Mouse (Mus musculus) T-helper 17 cell (primary cell): ENCODE results near the gene Etnk2.

ENCODE experiments used
- in situ Hi-C, 2 experiments: fragments of 300-600 bp; cut with MboI, MseI; formaldehyde crosslinking; loops; 1 replicate in 1 of 2; 2 replicates in 1 of 2; pipeline ENCODE4 v1.15.1; 2025; ENCODE audit warnings: high pct_unique_total_duplicates in 2 of 2

Etnk2 gene

GRCm38 (mm10) chr1:133350210-133350609, 13.2 kb upstream of the Etnk2 start, which contains the start of gene Ren1:
Ren1 (plus strand) TSS chr1:133350510.
- in situ Hi-C loops, result loop anchor here in 1 of 2 experiments (10.0 kb wide), 1 partner anchor 175 kb away; no protein-coding TSS in a partner anchor

- in situ Hi-C loops, result loop anchor here in 1 of 2 experiments (10.0 kb wide), 1 partner anchor 177 kb away; no protein-coding TSS in a partner anchor
These were observed 11.6 kb upstream of the Etnk2 start for GRCm38 (mm10) chr1:133351762-133352161.

- in situ Hi-C loops, result loop anchor here in 1 of 2 experiments (10.0 kb wide), 1 partner anchor 179 kb away; no protein-coding TSS in a partner anchor
These were observed 10.0 kb upstream of the Etnk2 start for GRCm38 (mm10) chr1:133353371-133353809.

GRCm38 (mm10) chr1:133355469-133355868, 7.9 kb upstream of the Etnk2 start:
- in situ Hi-C loops, result loop anchor here in 1 of 2 experiments (10.0 kb wide), 1 partner anchor 181 kb away; no protein-coding TSS in a partner anchor

- in situ Hi-C loops, result loop anchor here in 1 of 2 experiments (10.0 kb wide), 1 partner anchor 181 kb away; no protein-coding TSS in a partner anchor
These were observed 7.5 kb upstream of the Etnk2 start for GRCm38 (mm10) chr1:133355912-133356311.

- in situ Hi-C loops, result loop anchor here in 1 of 2 experiments (10.0 kb wide), 1 partner anchor 182 kb away; no protein-coding TSS in a partner anchor
These were observed 7.0 kb upstream of the Etnk2 start for GRCm38 (mm10) chr1:133356330-133356729.

GRCm38 (mm10) chr1:133361006-133361405, 2.4 kb upstream of the Etnk2 start:
- in situ Hi-C loops, result no loop called here

GRCm38 (mm10) chr1:133362103-133362502, 1.3 kb upstream of the Etnk2 start:
- in situ Hi-C loops, result no loop called here

- in situ Hi-C loops, result no loop called here
These were observed 754 bp downstream of the Etnk2 start for GRCm38 (mm10) chr1:133364022-133364630.

GRCm38 (mm10) chr1:133364890-133365289, 1.5 kb downstream of the Etnk2 start:
- in situ Hi-C loops, result no loop called here

GRCm38 (mm10) chr1:133366951-133367605, 3.7 kb downstream of the Etnk2 start:
- in situ Hi-C loops, result no loop called here

- in situ Hi-C loops, result no loop called here
These were observed 4.5 kb downstream of the Etnk2 start for GRCm38 (mm10) chr1:133367606-133368488.

- in situ Hi-C loops, result no loop called here
These were observed 5.3 kb downstream of the Etnk2 start for GRCm38 (mm10) chr1:133368644-133369043.

GRCm38 (mm10) chr1:133370352-133370751, 7.0 kb downstream of the Etnk2 start:
- in situ Hi-C loops, result no loop called here

- in situ Hi-C loops, result no loop called here
These were observed 8.1 kb downstream of the Etnk2 start for GRCm38 (mm10) chr1:133371431-133371830.

GRCm38 (mm10) chr1:133372113-133372512, 8.7 kb downstream of the Etnk2 start:
- in situ Hi-C loops, result no loop called here

- in situ Hi-C loops, result no loop called here
These were observed 12.4 kb downstream of the Etnk2 start for GRCm38 (mm10) chr1:133375696-133376346.

- in situ Hi-C loops, result no loop called here
These were observed 14.2 kb downstream of the Etnk2 start for GRCm38 (mm10) chr1:133377547-133377946.

GRCm38 (mm10) chr1:133379254-133379985, 16.0 kb downstream of the Etnk2 start:
- in situ Hi-C loops, result no loop called here

- in situ Hi-C loops, result loop anchor here (5.0 to 10.0 kb wide), 2 partner anchors 227 to 735 kb away; partner anchors contain the start of gene Chit1 (in 1 of the 2)
These were observed 16.6 kb downstream of the Etnk2 start for GRCm38 (mm10) chr1:133379986-133380320.
